Mouse (Mus musculus): Measurements from ENCODE around the gene Zcwpw1. TPM values are rescaled to one million over a fixed set of nuclear protein-coding genes. Genes with fewer than 3 reads are reported as not detected.

Gene Zcwpw1
- total RNA-seq, 2 experiments from 2014 or later, result 0.17 TPM; not detected in 1

GRCm38 (mm10) chr5:137751988-137752387 is 35.6 kb upstream of the Zcwpw1 start:
- intact Hi-C loops (cut with DNase I), result loop anchor here (10.0 kb wide), 1 partner anchor 247 kb away; the partner anchor contains the start of gene Pop7
- DNase-seq, result no peak

DNA sequence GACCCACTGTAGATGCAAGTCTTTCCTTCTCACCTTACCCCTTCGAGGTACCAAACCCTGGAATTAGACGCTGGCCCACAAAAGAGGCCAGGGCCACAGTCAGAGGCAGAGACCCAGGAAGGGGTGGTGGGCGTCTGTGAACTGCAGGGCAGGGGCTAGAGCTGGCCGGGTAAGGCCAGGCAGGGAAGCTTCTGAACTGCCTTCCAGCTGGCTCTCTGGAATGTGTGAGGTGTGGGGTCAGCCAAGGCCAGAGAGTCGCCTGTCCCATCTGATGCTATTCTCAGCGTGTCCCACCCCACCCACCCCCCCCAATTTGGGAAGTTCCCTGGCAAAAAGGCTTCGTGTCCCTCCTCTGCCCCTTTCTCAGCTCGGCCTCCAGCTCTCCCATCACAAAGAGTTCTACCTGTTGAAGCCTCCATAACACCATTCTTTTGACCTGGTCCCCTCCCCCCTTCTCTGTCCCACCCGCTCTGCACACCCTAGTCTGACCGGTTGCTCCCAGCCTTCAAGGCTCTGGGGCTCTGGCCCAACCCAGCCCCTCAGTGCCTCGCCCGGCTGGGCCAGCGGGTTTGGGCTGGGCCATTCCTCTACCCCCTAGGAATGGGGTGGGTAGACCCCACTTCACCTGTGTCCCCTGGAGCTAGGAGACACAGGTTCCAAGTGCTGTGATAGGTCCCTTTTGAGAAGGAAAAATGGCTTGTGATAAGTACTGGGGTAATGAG is 34.3 kb upstream of the Zcwpw1 start:
- no peak for DNase-seq
- intact Hi-C loops (cut with DNase I), result loop anchor here (10.0 kb wide), 1 partner anchor 248 kb away; the partner anchor contains the start of gene Pop7

DNA sequence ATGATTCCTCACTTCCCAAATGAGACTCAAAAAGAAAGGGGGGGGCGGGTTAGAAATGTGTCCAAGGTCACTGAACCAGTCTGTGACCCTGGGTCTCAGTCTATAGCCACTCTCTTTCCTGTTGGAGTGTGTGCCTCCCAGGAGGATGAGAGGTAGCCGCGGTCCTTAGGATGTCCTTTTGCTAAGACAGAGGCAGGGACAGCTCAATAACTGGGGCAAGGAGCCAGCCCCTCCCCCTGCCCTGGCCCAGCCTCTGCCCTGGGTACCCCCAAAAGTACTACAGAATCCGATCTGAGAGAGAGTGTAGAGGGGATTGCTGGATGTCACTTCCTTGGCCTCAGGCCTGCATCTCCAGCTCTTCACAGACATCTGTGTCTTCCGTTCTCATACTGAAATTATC is 32.2 kb upstream of the Zcwpw1 start:
- no peak for DNase-seq
- intact Hi-C loops (cut with DNase I), result loop anchor here (5.0 to 10.0 kb wide), 2 partner anchors 173 to 251 kb away; partner anchors contain the start of gene Pop7

DNA sequence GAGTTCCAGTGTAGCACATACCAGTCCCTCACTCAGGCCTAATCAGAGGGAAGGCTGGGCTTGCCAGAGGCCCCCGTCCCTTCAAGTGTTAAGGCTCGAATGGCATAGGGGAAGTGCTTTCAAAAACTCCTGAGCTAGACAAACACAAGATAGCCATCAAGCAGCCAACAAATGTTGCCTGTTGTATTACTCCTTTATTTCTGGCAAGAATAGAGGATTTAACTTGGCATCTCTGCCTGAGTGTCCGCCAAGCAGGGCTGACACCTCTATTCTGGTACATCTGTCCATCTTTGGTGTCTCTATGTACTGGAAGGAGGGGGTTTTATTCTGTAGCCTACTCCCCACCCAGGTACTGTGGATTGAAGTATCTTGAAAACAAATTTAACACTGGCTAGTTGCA is 31.5 kb upstream of the Zcwpw1 start:
- DNase-seq, result no peak
- intact Hi-C loops (cut with DNase I), result loop anchor here (5.0 to 10.0 kb wide), 2 partner anchors 174 to 251 kb away; partner anchors contain the start of gene Pop7

- intact Hi-C loops (cut with DNase I), result loop anchor here (1.0 to 10.0 kb wide), 3 partner anchors 100 to 252 kb away; partner anchors contain the start of gene Pop7
Observed at GRCm38 (mm10) chr5:137756882-137757661, 30.5 kb upstream of the Zcwpw1 start.

DNA sequence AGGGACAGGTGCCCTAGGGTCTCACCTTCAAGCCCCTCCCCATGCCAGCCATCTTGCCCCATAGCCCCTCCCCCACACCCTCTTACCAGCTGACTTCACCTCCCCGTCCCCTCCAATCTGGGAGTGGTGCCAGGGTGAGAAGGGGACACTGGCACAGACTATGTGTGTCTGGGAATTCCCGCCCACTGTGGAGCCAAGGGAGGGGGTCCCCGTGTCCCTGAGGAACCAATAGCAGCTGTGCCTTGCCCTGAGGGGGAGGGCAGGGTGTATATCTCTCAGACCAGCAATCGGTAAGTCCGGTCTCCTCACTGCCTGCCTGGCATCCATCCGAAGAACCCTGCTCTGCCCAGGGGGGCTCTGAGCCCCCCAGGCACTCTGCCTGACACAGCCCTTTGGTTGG is 29.7 kb upstream of the Zcwpw1 start:
- no peak for DNase-seq
- intact Hi-C loops (cut with DNase I), result loop anchor here (1.0 to 10.0 kb wide), 3 partner anchors 101 to 253 kb away; partner anchors contain the start of gene Pop7

More at GRCm38 (mm10) chr5:137756882-137757661, 30.5 kb upstream of the Zcwpw1 start:
- DNase-seq, result peak; percentile 82 to 83

DNA sequence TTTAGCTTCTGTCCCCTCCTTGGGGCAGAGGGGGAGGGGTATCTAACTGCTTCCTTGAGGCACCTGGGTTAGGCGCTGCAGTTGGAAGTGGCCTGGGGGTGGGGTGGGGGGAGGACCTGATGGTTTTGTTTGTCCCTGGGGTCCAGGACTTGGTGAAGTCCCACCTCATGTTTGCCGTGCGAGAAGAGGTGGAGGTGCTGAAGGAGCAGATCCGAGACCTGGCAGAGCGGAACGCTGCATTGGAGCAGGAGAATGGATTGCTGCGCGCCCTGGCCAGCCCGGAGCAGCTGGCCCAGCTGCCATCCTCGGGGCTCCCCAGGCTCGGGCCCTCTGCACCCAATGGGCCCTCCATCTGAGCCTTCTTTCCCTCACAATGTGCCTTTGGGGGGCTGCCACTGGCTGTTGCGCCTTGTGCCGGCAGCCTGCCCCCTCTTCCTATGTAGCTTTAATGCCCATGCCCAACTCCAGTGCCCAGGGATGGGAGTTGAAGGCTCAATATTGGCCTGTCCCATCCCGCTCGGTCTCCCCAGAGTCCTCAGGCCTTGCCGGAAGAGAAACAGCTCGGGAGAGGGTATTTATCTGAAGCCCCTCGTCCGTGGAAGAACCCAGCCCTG is 28.6 kb upstream of the Zcwpw1 start:
- intact Hi-C loops (cut with DNase I), result loop anchor here (5.0 to 10.0 kb wide), 2 partner anchors 177 to 254 kb away; partner anchors contain the start of gene Pop7
- no peak for DNase-seq

GRCm38 (mm10) chr5:137759971-137760412 is 27.6 kb upstream of the Zcwpw1 start:
- intact Hi-C loops (cut with DNase I), result loop anchor here (1.0 to 10.0 kb wide), 3 partner anchors 104 to 255 kb away; partner anchors contain the start of gene Pop7
- peak; percentile 81 to 83 for DNase-seq

DNA sequence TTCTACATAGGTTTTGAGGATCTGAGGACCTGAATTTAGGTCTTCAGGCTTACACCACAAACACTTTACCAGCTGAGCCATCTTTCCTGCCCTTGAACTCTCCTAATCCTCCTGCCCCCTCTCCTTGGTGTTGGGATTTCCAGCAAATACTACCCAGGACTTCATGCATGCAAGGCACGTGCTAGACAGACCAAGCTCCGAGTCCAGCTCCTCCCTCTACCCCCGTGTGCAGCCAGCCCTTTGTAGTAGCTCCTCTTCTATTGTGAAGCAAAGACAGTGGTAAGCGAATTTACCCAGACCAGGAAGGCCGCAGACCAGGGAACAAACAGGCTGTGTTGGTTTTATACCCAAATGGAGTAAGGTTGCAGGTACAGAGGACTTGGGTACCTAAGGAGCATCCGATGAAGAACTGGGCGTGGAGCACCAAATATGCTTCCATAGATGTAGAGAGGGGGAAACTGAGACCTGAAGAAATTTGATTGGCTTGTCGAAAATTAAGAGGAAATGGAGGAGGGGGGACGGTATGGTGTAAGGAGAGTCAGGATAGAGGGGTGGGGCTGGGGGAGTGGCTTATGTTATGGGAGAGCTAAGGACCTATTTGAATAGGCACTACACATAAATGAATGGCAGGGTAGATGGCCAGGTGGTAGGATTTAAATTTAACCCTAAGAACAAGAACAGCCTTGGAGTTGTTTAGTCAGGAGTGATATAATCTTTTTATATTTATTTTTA is 22.8 kb upstream of the Zcwpw1 start:
- no peak for DNase-seq
- intact Hi-C loops (cut with DNase I), result no loop called here

DNA sequence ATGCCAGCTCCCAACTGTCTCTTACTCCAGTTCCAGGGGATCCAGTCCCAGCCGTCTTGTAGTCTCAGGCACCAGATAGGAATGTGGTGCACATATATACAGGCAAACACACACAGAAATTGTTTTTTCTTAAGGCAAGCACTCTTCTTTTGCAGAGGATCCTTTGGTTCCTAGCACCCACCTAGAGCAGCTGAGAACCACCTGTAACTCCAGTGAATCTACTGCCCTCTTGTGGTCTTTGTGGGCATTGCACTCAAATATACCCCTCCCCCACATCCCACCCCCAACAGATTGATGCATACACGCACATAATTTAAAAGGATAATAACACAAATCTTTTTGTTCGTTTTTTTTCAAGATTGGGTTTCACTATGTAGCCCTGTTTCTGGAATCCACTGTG is 21.3 kb upstream of the Zcwpw1 start:
- intact Hi-C loops (cut with DNase I), result no loop called here
- no peak for DNase-seq

DNA sequence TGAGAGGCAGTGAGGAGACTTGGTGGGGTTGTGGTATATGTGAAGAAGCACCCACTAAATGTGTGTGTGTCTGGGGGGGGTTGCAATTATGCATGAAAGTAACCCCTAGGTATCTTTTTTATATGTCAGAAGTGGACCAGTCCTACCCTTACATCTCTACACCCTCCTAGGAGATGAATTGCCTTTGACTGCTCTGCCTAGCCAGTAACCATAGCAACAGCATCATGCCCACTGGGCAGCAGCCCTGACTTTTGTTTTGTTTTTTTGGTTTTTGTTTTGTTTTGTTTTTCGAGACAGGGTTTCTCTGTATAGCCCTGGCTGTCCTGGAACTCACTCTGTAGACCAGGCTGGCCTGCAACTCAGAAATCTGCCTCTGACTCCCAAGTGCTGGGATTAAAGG is 19.1 kb upstream of the Zcwpw1 start:
- no peak for DNase-seq
- intact Hi-C loops (cut with DNase I), result no loop called here

GRCm38 (mm10) chr5:137770709-137771108 is 16.9 kb upstream of the Zcwpw1 start:
- intact Hi-C loops (cut with DNase I), result no loop called here
- no peak for DNase-seq

GRCm38 (mm10) chr5:137772755-137773154 is 14.8 kb upstream of the Zcwpw1 start:
- DNase-seq, result no peak
- intact Hi-C loops (cut with DNase I), result no loop called here

GRCm38 (mm10) chr5:137775587-137776290 is 11.9 kb upstream of the Zcwpw1 start:
- DNase-seq, result no peak
- intact Hi-C loops (cut with DNase I), result loop anchor here (5.0 kb wide), 2 partner anchors 243 to 433 kb away; partner anchors contain the start of genes Epo and Gnb2

DNA sequence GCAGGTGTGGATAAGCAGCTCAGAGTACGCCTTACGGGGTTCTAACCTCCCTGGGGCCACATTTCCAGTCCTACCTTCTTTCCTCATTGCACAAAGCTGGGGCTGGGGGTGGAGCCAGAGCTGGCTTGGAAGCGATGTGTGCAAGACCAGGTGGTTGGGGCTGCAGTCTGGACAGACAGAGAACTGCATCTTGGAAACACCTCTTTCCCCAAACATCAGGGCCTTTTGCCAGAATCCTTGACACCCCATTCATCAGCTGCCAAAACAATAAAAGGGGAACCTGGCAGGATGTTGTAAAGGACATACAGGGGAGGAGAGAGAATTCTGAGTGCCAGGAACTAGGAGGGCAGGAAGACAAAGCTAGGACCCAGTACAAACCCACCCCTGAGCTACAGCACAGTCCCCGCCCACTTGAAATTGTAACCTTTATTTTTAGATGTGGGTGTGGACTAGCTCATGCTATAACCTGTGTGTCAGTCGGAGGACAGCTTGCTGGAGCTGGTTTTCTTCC is 11.1 kb upstream of the Zcwpw1 start:
- DNase-seq, result no peak
- intact Hi-C loops (cut with DNase I), result loop anchor here (5.0 kb wide), 2 partner anchors 244 to 434 kb away; partner anchors contain the start of genes Epo and Gnb2

DNA sequence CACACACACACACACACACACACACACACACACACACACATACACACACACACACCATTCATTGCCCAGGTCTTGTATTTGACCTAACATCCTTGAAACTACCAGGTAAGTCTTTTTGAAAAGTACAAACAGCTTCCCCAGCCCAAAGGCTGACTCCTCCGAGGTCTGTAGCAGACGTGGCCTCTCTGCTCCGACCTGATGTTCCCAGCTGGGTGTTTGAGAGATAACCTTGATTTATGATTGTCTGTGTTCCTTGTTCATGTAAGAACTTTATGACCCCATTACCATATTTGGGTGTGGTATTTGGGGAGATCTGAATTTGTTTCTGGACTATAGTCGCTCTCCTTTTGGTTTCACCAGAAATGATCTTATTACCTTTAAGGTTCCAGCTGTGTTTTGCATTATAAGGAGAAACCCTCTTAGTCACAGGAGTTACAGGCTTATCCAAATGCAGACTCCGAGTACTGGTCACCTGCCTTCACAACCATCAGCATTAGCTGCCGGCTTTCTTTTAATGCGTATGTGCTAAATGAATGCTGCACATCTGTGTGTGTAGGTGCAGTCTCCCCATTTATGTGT is 10.2 kb upstream of the Zcwpw1 start:
- intact Hi-C loops (cut with DNase I), result loop anchor here (5.0 kb wide), 2 partner anchors 245 to 435 kb away; partner anchors contain the start of genes Epo and Gnb2
- DNase-seq, result no peak

- DNase-seq, result peak; percentile 94 to 97
- intact Hi-C loops (cut with DNase I), result loop anchor here (5.0 kb wide), 2 partner anchors 246 to 436 kb away; partner anchors contain the start of genes Epo and Gnb2
Observed at GRCm38 (mm10) chr5:137778635-137779034, 9.0 kb upstream of the Zcwpw1 start, which contains the start of gene Ppp1r35. Gene Ppp1r35, plus strand, starts transcription at chr5:137778849.

Data from gastrocnemius, postnatal 36 days (tissue).